Mouse (Mus musculus): ENCODE data around the gene Meox1. TPM values are rescaled to one million over a fixed set of nuclear protein-coding genes. Genes with fewer than 3 reads are reported as not detected.
A peak's percentile ranks its signal among the peaks of the same experiment; 100 is the strongest.

The Meox1 gene
- polyA plus RNA-seq, 1 experiment from 2014 or later = 20.8 TPM

DNA sequence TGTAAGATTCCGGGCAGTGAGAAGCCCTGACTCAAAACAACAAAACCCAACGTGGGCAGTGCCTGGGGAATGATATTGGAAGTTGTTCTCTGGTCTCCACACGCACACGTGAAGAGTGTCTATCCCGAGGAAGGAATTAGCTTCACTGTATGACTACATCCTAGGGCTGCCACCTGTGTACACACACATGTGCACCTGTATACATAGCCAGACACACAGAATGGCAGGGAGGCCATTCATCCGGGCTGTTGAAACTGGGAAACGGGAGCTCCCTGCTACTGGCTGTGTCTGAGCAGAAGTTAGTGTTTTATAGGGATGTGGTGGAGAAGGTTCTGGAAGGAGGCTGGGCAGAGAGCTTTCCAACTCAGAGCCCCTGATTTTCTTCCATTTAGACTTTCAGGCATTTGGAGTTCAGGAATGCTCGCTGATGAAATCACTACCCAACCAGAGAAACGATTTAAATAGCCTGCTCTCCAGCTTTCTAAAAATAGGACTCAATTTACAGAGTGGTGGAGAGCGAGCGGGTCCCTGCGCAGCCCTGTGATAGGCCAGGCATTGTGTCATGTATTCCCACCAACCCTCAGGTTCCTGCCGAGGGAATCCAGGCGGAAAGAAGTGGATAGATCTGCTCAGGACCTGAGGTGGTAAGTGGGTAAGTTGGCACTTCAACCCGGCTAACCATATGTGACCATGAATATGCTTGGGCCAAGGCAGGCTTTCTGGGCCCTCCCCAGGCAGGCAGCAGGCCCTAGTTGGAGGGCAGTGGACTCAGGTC is 52.0 kb downstream of the Meox1 start:
- peak overlapping the region; percentile 53; the same call in 1 of the 2 replicates for H3K27ac ChIP-seq
- H3K4me2 ChIP-seq (replicated peaks) = no peak overlapping the region
- no peaks in the 10 kb centered on the region for H3K27me3 ChIP-seq
- peaks cover 22% of the 10 kb centered on the region for H3K4me1 ChIP-seq
- WGBS = 68% methylated on average over 15 of the region's 15 CpGs
- H3K36me3 ChIP-seq = no peaks in the 10 kb centered on the region
- ATAC-seq (ENCODE audit: low FRiP score, low read depth) = peak; percentile 66; the same call in 1 of the 2 replicates
- no peak overlapping the region for H3K9ac ChIP-seq
- peaks cover 8% of the 10 kb centered on the region for H3K9me3 ChIP-seq
- H3K4me3 ChIP-seq = no peak overlapping the region

DNA sequence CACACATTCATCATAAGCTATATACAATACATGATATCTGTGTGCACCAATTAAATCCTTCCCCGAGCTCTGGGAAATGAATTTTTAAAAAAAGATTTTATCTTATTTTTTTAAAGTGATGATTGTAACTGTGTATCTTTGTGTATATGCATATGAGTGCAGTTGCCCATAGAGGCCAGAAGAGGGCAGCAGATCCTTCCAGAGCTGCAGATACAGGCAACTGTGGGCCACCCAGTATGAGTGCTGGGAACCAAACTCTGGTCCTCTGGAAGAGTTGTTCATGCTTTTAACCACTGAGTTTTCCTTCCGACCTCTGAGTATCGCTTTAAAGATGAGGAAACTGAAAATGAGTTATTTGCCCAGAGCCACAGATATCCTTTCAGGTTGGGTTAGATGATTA is 53.8 kb downstream of the Meox1 start:
- no peaks in the 10 kb centered on the region for H3K36me3 ChIP-seq
- no peak overlapping the region for H3K4me2 ChIP-seq (replicated peaks)
- no peaks in the 10 kb centered on the region for H3K27me3 ChIP-seq
- no peak for ATAC-seq (ENCODE audit: low FRiP score, low read depth)
- no peak overlapping the region for H3K9ac ChIP-seq
- H3K27ac ChIP-seq = no peak overlapping the region
- no peak overlapping the region for H3K4me3 ChIP-seq
- peaks cover 8% of the 10 kb centered on the region for H3K9me3 ChIP-seq
- 95% methylated on average over 3 of the region's 3 CpGs for WGBS
- H3K4me1 ChIP-seq = peaks cover 26% of the 10 kb centered on the region

GRCm38 (mm10) chr11:101839426-101839825 is 54.7 kb downstream of the Meox1 start:
- ATAC-seq (ENCODE audit: low FRiP score, low read depth) = peak; percentile 55; the same call in 1 of the 2 replicates
- H3K27me3 ChIP-seq = no peaks in the 10 kb centered on the region
- peaks cover 32% of the 10 kb centered on the region for H3K4me1 ChIP-seq
- H3K36me3 ChIP-seq = no peaks in the 10 kb centered on the region
- whole genome bisulfite sequencing = 27% methylated on average over 8 of the region's 8 CpGs
- no peak overlapping the region; the same call in 1 of the 2 replicates for H3K27ac ChIP-seq
- H3K9me3 ChIP-seq = 0 out of 2 replicates have a peak, but pooled peaks cover 2% of the 10 kb centered on the region
- H3K4me3 ChIP-seq = no peak overlapping the region
- H3K9ac ChIP-seq = no peak overlapping the region
- no peak overlapping the region for H3K4me2 ChIP-seq (replicated peaks)

DNA sequence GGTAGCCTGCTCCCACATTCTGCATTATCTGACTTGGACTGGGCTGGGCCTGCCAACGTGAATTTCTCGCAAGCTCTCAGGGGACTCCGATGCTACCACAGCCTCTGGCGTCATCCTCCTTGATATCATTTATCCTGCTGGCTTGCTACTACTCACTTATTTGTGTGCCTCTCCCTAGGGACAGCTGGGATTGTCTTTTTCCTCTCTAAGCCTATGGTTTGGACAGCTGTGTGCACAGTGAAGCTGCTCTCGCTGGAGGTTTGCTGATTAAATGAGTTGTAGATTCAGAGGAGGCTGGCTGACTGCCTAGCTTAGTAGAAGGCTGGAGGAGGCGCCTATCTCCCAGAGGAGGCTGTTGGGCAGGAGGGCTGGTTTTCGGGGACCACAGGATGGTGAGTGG is 62.2 kb downstream of the Meox1 start:
- no peak overlapping the region for H3K4me2 ChIP-seq (replicated peaks)
- H3K9me3 ChIP-seq = no peaks in the 10 kb centered on the region
- no peak overlapping the region for H3K4me3 ChIP-seq
- peaks cover 47% of the 10 kb centered on the region for H3K4me1 ChIP-seq
- ATAC-seq (ENCODE audit: low FRiP score, low read depth) = peak; percentile 13; the same call in 1 of the 2 replicates
- no peaks in the 10 kb centered on the region for H3K36me3 ChIP-seq
- peak overlapping the region; percentile 61 for H3K27ac ChIP-seq
- H3K27me3 ChIP-seq = no peaks in the 10 kb centered on the region
- 61% methylated on average over 7 of the region's 7 CpGs for WGBS
- no peak overlapping the region for H3K9ac ChIP-seq

DNA sequence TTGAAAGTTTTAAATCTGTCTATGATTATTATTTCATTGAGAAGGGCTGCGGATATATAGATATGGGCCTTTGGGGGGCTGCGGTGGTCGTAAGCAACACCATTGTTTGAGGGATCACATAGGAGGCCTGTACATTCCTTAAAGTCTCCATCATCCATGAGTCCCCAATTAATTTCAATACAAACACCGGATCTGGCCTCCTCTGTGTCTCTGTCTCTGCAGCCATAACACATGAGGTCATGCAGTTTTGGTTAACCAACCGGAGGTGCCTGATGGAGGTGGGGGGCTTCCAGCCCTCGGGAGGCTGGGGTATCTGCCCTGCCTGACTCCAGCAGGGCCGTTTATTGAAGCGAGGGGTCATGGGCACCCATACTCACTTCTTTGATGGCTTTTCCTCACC is 63.6 kb downstream of the Meox1 start:
- Histone ChIP-seq H3K27me3 (no peaks in the 10 kb centered on the region), H3K4me1 (peaks cover 42% of the 10 kb centered on the region), H3K9ac (no peak overlapping the region), H3K36me3 (no peaks in the 10 kb centered on the region), H3K4me3 (no peak overlapping the region), H3K9me3 (no peaks in the 10 kb centered on the region), H3K4me2 (replicated peaks) (peak overlapping the region; percentile 38), H3K27ac (peak overlapping the region; percentile 82)
- peak; percentile 24; the same call in 1 of the 2 replicates for ATAC-seq (ENCODE audit: low FRiP score, low read depth)
- 27% methylated on average over 8 of the region's 8 CpGs for WGBS

- H3K4me3 ChIP-seq = no peak overlapping the region
- H3K4me2 ChIP-seq (replicated peaks) = peak overlapping the region; percentile 38
- no peaks in the 10 kb centered on the region for H3K36me3 ChIP-seq
- ATAC-seq (ENCODE audit: low FRiP score, low read depth) = peak; percentile 79
- 6% methylated on average over 10 of the region's 10 CpGs for WGBS
- peak overlapping the region; percentile 82 for H3K27ac ChIP-seq
- no peaks in the 10 kb centered on the region for H3K27me3 ChIP-seq
- no peak overlapping the region for H3K9ac ChIP-seq
- H3K4me1 ChIP-seq = peaks cover 42% of the 10 kb centered on the region
- H3K9me3 ChIP-seq = no peaks in the 10 kb centered on the region
These were observed 64.1 kb downstream of the Meox1 start for GRCm38 (mm10) chr11:101830112-101830511.

DNA sequence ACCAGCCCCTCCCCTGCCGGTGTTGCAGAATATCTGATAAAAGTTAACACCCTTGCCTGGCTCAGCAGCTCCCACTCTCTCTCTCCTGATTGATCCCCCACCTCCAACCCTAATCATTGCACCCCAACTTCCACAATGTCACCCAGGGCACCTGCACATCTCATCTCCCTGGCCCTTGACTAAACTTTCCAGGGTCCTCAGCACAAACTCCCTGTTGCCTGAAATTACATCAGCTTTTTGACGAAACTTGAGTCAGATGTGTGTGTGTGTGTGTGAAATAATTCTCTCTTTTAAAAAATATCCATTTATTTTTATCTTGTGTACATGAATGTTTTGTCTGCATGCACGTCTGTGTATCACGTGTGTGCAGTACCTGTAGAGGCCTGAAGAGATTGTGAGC is 65.5 kb downstream of the Meox1 start:
- Histone ChIP-seq H3K27me3 (no peaks in the 10 kb centered on the region), H3K9me3 (no peaks in the 10 kb centered on the region), H3K9ac (no peak overlapping the region), H3K4me1 (peaks cover 33% of the 10 kb centered on the region), H3K4me3 (no peak overlapping the region), H3K4me2 (replicated peaks) (no peak overlapping the region), H3K36me3 (no peaks in the 10 kb centered on the region), H3K27ac (no peak overlapping the region)
- no peak for ATAC-seq (ENCODE audit: low FRiP score, low read depth)
- 93% methylated on average over 4 of the region's 4 CpGs for WGBS

Other genes starting within 250 kb of the Meox1 start
- 2.0 and 2.2 TPM in 2 replicates for gene Arl4d, start 228.8 kb downstream of the Meox1 start, polyA plus RNA-seq (2015; fragmentation: Nextera tagmentation; extraction: Ambion mirVana)
- 47.4 and 47.9 TPM in 2 replicates for gene Dhx8, start 161.5 kb downstream of the Meox1 start, polyA plus RNA-seq (2015; fragmentation: Nextera tagmentation; extraction: Ambion mirVana)
- 15.6 and 17.9 TPM in 2 replicates for gene Etv4, start 109.0 kb downstream of the Meox1 start, polyA plus RNA-seq (2015; fragmentation: Nextera tagmentation; extraction: Ambion mirVana)
- 0.38 TPM in 2 replicates for gene Sost, start 72.6 kb upstream of the Meox1 start, polyA plus RNA-seq (2015; fragmentation: Nextera tagmentation; extraction: Ambion mirVana)
- not detected in 2 replicates for gene Cfap97d1, start 89.9 kb upstream of the Meox1 start, polyA plus RNA-seq (2015; fragmentation: Nextera tagmentation; extraction: Ambion mirVana)
- gene Dusp3, start 92.6 kb upstream of the Meox1 start, polyA plus RNA-seq (2015; fragmentation: Nextera tagmentation; extraction: Ambion mirVana) = 18.6 and 19.4 TPM in 2 replicates
- gene Mpp3, start 134.1 kb upstream of the Meox1 start, polyA plus RNA-seq (2015; fragmentation: Nextera tagmentation; extraction: Ambion mirVana) = 10.0 and 10.2 TPM in 2 replicates
- gene Cd300lg, start 147.1 kb upstream of the Meox1 start, polyA plus RNA-seq (2015; fragmentation: Nextera tagmentation; extraction: Ambion mirVana) = 0.49 and 0.78 TPM in 2 replicates
- 13.4 and 13.5 TPM in 2 replicates for gene Mpp2, start 194.1 kb upstream of the Meox1 start, polyA plus RNA-seq (2015; fragmentation: Nextera tagmentation; extraction: Ambion mirVana)
- not detected in 2 replicates for gene Ppy, start 206.9 kb upstream of the Meox1 start, polyA plus RNA-seq (2015; fragmentation: Nextera tagmentation; extraction: Ambion mirVana)
- not detected in 2 replicates for gene Pyy, start 213.5 kb upstream of the Meox1 start, polyA plus RNA-seq (2015; fragmentation: Nextera tagmentation; extraction: Ambion mirVana)

Measured in limb, embryonic 13.5 days (tissue).